Mouse (Mus musculus) right cerebral cortex, postnatal 10 days (tissue): ENCODE measurements at regions not wholly inside any gene's neighbourhood (a gene's known extent, or its start where the extent isn't known, plus 50 kb on each side); places are given as distances from the start of the nearest gene placed in this dataset.
"Not testable (repeated sequence)": the region's sequence is repeated elsewhere in the genome, so short reads cannot be mapped to it uniquely, and the experiment has no call there.

Experiments used
- DNase-seq, 2 experiments: peaks; one replicate each; pipeline ENCODE4 v3.0.0; 2021; ENCODE audit warnings: low spot score in 2 of 2

GRCm38 (mm10) chr17:49278973-49279727 is 149.0 kb upstream of the Mocs1 start:
- DNase-seq: no peak

- DNase-seq: no peak
Measured at GRCm38 (mm10) chr17:49281344-49281743, 146.8 kb upstream of the Mocs1 start.

- no peak for DNase-seq
Measured at GRCm38 (mm10) chr17:49282498-49282897, 145.7 kb upstream of the Mocs1 start.

GRCm38 (mm10) chr17:49283491-49283890 is 144.7 kb upstream of the Mocs1 start:
- DNase-seq: no peak

GRCm38 (mm10) chr17:49291636-49292035 is 136.5 kb upstream of the Mocs1 start:
- no peak for DNase-seq

GRCm38 (mm10) chr17:49304461-49304860 is 123.7 kb upstream of the Mocs1 start:
- DNase-seq: no peak

- DNase-seq: no peak
Measured at GRCm38 (mm10) chr17:49305116-49305515, 123.0 kb upstream of the Mocs1 start.

GRCm38 (mm10) chr17:49309079-49309478 is 119.1 kb upstream of the Mocs1 start:
- peak; percentile 95 for DNase-seq

GRCm38 (mm10) chr17:49314196-49314595 is 114.0 kb upstream of the Mocs1 start:
- DNase-seq: no peak

- no peak for DNase-seq
Measured at GRCm38 (mm10) chr17:49327524-49327923, 100.6 kb upstream of the Mocs1 start.

- no peak for DNase-seq
Measured at GRCm38 (mm10) chr17:49335318-49335717, 92.8 kb upstream of the Mocs1 start.

- no peak for DNase-seq
Measured at GRCm38 (mm10) chr17:49337881-49338280, 90.3 kb upstream of the Mocs1 start.

GRCm38 (mm10) chr17:49342636-49343035 is 85.5 kb upstream of the Mocs1 start:
- no peak for DNase-seq

- DNase-seq: peak; percentile 63 to 69
Measured at GRCm38 (mm10) chr17:49346701-49347100, 81.5 kb upstream of the Mocs1 start.

- DNase-seq: no peak
Measured at GRCm38 (mm10) chr17:49349328-49349727, 78.8 kb upstream of the Mocs1 start.

GRCm38 (mm10) chr17:49359212-49359611 is 69.0 kb upstream of the Mocs1 start:
- DNase-seq: no peak

GRCm38 (mm10) chr17:49360251-49360650 is 67.9 kb upstream of the Mocs1 start:
- DNase-seq: not testable (repeated sequence)

GRCm38 (mm10) chr17:49367791-49368190 is 60.4 kb upstream of the Mocs1 start:
- no peak for DNase-seq

GRCm38 (mm10) chr17:49368476-49369269 is 59.5 kb upstream of the Mocs1 start:
- no peak for DNase-seq

GRCm38 (mm10) chr17:49377626-49378025 is 50.5 kb upstream of the Mocs1 start:
- DNase-seq: no peak
